Mouse (Mus musculus): Measurements from ENCODE around the gene Rmi1. TPM values are rescaled to one million over a fixed set of nuclear protein-coding genes. Genes with fewer than 3 reads are reported as not detected.
"Not testable (repeated sequence)": the region's sequence is repeated elsewhere in the genome, so short reads cannot be mapped to it uniquely, and the experiment has no call there.

The Rmi1 gene
- total RNA-seq, 4 experiments from 2014 or later = 9.0 to 10.5 (median 9.7) TPM

- peak; percentile 54 for DNase-seq (ENCODE audit: low spot score)
Measured at GRCm38 (mm10) chr13:58401135-58402002, 679 bp upstream of the Rmi1 start.

DNA sequence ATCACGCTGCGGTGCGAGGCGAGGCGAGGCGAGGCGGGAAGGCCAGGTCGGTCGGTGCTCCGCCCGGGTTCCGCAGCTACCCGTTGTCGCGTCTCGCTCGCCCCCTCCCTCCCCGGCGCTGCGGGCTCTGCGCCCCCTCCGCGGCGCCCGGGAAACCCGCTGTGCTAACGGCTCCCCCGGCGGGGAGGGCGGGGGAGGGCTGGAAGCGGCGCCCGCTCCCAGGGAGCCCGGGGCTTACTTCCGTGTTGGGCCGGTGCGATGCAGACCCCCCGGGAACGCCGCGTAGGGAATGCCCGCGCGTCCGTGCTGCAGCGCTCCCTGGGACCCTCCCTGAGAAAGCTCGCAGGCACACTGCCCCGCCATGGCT is 679 bp downstream of the Rmi1 start:
- DNase-seq (ENCODE audit: low spot score) = no peak

GRCm38 (mm10) chr13:58403243-58403642 is 1.2 kb downstream of the Rmi1 start, which contains the start of gene Hnrnpk:
Hnrnpk (minus strand) TSS chr13:58403343.
- not testable (repeated sequence) for DNase-seq (ENCODE audit: low spot score)

DNA sequence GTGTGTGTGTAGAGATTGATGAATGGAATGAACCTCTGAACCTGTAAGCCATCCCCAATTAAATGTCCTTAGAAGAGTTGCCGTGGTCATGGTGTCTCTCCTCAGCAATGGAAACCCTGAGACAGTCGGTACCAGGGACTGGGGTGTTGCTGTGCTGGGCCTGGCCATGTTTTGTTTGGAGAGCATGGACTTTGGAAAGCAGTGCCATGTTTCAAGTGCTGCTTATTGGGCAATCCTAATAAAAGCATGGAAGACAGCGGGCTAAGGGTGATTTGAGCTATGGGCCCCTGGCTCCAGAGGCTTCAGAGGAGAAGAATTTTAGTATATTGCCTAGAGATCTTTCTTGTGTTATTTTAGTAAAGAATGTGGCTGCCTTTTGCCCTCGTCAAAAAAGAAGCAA is 9.0 kb downstream of the Rmi1 start:
- no peak for DNase-seq (ENCODE audit: low spot score)

DNA sequence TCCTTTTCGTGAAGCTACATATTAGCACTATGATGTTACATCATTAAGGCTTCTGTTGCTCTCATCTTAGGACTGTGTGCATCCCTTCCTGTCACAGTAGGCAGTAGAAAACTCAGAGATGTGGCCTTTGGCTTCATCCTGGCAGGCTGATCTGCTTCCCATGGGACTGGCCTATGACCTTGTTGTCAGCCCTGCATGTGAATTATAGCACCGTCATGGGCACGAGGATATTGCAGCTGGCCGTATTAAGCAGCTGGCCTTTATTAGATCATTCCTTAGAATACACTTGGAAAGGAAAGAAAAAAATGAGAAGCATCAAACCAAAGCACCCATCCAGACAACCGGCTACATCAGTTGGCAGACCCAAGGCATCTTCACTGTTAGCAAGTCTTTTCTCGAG is 13.3 kb downstream of the Rmi1 start:
- peak; percentile 11 for DNase-seq (ENCODE audit: low spot score)

GRCm38 (mm10) chr13:58415838-58416237 is 13.8 kb downstream of the Rmi1 start:
- DNase-seq (ENCODE audit: low spot score) = peak; percentile 26

GRCm38 (mm10) chr13:58418656-58419055 is 16.6 kb downstream of the Rmi1 start:
- DNase-seq (ENCODE audit: low spot score) = no peak

GRCm38 (mm10) chr13:58419266-58419665 is 17.2 kb downstream of the Rmi1 start:
- DNase-seq (ENCODE audit: low spot score) = no peak

GRCm38 (mm10) chr13:58421026-58421425 is 19.0 kb downstream of the Rmi1 start:
- no peak for DNase-seq (ENCODE audit: low spot score)

DNA sequence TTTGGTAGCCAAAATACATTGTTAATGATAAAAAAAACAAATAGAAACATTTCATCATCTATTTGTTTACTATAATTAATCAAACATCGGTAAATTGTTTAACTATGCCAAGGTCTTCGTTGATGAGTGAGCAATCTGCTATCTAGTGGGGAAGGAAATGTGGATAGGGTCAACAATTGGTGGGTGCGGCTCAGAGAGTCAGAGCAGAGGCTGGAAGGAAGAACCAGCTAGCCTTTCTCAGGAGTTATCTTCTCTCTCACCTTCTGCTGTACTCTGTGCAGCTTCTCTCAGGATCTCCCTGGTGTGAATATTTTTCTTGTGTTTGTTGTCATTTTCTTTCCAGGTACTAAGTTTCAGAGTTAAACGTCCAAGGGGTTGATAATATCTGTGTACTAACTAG is 20.2 kb downstream of the Rmi1 start:
- no peak for DNase-seq (ENCODE audit: low spot score)

DNA sequence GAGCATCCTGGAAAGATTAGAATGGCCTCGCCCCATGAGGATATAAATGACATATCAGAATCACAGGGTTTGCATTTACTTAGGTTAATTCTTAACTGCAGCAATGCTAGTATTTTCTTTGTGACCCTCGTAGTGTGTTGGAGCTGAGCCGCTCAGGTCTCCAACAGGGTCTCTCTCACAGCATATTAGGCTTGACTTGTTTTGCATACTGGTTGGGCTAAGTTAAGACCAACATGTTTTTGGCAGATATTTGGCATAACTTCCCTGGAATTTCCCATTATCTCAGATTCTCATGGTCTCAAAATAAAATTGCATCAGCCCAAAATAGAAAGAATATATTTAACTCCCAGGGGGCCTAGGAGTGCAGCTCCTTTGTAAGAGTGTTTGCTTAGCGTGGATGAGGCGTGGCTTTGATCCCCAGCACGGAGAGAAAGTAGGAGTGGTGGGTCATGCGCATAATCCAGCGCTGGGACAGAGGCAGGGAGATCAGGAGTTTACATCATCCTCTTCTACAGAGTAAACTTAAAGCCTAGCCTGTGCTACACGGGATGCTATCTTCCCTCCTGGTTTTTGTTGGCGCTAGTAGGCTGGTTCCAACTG is 21.1 kb downstream of the Rmi1 start:
- DNase-seq (ENCODE audit: low spot score) = peak; percentile 30

DNA sequence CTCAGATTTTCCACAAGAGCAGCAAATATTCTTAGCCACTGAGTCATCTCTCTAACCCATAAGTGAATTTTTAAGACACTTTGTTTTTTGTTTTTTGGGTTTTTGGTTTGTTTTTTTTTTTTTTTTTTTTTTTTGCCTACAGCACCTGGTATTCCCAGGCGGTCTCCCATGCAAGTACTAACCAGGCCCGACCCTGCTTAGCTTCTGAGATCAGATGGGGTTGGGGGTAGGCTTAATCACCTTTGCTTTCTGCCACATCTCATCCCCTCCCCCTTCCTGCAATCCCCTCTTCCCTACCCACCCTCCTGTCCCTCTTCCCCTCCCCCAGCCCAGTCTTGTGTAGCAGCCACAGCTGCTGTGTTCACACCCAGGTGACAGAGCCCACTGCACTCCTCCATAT is 37.7 kb downstream of the Rmi1 start:
- DNase-seq (ENCODE audit: low spot score) = no peak

DNA sequence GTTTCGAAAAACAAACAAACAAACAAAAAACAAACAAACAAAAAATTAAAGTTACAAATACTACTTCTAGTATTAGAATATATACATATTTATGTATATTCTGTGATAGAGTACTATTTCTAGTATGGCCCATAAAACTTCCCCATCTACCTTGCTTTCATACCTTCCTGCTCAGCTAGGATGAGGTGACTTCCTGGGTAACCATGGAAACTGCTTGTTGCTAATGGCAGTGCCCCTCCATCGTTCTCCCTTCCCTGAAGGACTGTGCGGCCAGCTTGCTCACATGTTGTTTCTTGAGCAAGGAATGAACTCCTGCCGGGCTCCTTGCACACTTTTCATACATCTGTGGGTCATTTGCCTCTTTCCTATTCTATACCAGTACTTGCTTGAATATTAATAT is 41.3 kb downstream of the Rmi1 start:
- no peak for DNase-seq (ENCODE audit: low spot score)

- peak; percentile 35 for DNase-seq (ENCODE audit: low spot score)
Measured at GRCm38 (mm10) chr13:58443787-58444186, 41.7 kb downstream of the Rmi1 start.

DNA sequence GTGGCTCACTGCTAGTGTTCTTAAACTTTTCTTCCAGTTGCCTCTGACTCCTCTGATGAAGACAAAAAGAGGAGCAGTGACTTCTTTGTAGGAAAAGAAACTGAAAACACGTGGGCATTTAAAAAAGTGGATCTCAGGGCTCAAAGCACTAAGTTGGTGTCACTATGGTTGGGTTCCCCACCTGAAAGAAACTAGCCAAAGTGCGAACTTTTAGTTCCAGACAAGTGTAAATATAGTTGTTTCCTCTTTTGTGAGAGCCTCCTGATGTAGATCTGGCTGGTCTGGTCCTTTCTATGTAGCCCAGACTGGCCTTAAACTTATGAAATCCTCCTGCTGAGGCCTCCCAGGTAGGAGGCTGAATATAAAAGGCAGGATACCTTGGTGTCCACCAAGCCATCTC is 44.5 kb downstream of the Rmi1 start:
- DNase-seq (ENCODE audit: low spot score) = no peak

DNA sequence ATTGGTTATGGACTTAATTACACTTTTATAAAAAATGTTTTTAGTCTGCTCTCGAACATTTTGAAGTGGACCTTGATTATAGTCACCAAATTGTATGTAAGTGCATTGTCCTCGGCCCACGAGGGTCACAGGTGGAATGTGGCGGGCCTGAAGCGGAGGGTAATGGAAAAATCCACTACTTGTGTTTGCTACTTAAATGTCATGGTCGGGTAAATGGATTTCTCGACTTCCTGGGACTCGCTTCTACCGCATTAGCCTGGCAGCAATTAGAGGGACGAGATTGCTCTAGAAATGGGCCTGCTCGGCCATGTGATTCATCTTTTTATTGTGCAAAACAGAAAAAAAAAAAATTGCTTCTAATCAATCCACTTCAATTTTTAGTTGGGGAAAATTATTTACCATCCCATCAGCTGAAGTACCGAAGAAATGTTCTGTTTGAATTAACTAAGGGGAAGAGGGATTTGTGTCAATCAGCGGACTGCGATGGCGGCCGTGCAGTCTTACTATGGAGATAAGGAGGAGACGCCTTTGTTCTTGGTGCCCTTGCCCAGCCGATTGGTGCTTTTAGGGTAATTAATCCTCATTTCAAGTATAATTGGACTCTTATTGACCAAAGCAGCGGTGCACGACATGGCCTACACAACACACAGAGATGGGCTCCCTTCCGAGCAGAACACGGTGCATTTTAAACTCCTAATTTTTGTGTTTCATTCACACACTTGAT is 48.6 kb downstream of the Rmi1 start:
- no peak for DNase-seq (ENCODE audit: low spot score)

- no peak for DNase-seq (ENCODE audit: low spot score)
Measured at GRCm38 (mm10) chr13:58452246-58452645, 50.2 kb downstream of the Rmi1 start.

DNA sequence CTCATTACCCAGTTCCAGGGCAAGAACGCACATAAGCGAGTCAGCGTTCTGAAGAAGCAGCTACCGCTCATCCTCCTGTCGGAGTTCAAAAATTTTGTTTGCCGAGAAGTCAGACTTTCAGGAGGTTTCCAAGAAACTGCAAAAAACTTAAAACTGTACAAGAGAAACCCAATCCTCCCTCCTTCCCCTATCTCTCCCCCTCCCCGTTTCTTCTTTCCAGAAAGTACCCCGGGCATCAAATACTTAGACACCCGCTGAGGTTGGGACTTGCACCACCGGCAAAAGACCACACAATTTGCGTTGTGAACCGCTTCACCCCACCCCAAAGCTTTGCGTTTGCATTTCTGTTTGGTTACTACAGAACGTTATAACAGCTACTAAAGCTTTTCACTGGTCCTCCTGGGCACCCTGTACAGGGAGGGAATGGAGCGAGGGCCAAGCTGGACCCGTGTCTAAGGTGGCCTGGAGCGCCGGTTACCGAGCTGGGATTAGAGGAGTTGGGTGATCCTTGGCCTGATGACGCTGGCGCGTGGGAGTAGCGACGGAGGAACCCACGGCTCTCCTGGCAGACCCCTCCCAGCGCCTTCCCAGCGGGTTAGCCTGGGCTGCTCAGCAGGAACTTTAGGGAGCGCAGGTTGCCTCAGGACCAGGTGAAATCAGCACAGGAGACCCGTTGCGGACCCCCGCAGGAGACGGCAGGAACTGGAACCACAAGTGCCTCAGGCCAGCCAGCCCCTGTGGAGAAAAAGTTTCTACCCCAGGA is 50.8 kb downstream of the Rmi1 start:
- DNase-seq (ENCODE audit: low spot score) = peak; percentile 4

DNA sequence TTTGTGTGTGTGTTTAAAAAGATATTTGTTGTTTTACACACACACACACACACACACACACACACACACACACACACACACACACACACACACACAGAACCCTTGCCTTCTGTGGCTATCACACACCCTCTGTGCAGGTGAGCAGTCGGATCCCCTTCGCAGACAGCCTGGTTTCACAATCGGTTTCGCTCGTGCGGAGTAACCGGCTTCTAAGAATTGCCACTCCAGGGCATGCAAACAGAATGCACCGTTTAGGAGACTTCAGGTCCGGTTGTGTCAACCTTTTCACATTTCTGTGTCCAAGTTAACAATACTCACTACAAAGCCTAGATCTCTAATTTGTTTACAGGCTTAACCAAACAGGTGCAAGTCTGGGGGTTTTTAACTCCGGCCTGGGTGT is 51.5 kb downstream of the Rmi1 start:
- DNase-seq (ENCODE audit: low spot score) = no peak

- no peak for DNase-seq (ENCODE audit: low spot score)
Measured at GRCm38 (mm10) chr13:58456547-58456946, 54.5 kb downstream of the Rmi1 start.

- not testable (repeated sequence) for DNase-seq (ENCODE audit: low spot score)
Measured at GRCm38 (mm10) chr13:58458811-58459210, 56.8 kb downstream of the Rmi1 start.

Data from heart, adult 8-10 months (tissue).